Mouse (Mus musculus) thymus, postnatal 36 days (tissue): ENCODE measurements around the gene Fam98c.
"Not testable (repeated sequence)": the region's sequence is repeated elsewhere in the genome, so short reads cannot be mapped to it uniquely, and the experiment has no call there.

Source experiments
- DNase-seq, 2 experiments: peaks; one replicate each; pipeline ENCODE4 v3.0.0; 2022; ENCODE audit warnings: mixed read lengths in 2 of 2

Gene Fam98c

DNA sequence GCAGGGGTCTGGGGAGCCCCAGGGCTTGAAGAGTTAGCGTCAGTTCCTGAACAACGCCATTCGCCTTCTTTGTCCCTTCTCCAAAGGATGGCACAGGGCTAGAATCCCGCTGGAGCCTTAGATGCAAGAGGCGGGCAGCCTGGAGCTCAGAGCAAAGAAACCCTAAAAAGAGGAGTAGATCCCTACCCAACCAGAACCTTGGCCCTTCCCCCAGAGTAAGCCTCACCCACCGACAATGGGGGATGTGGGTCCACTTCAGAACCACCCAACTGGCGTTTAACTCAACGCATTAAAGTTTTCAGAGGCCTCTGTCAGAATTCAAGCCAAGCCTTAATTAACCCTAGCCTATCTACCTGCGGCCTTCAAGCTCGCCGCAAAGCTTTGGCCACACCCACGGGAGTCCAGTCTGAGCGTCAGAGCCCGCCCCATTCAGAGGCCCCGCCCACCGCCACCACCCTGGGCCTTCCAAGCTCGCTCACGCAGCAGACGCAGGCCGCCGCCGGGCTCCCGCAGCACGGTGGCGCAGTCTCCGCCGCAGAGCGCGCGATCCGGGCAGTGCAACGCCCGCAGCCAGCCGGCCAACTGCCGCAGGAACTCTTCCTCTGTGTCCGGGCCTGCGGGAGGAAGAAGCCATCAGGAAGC, 717 bp downstream of the Fam98c start:
- DNase-seq = peak; percentile 85 to 88

DNA sequence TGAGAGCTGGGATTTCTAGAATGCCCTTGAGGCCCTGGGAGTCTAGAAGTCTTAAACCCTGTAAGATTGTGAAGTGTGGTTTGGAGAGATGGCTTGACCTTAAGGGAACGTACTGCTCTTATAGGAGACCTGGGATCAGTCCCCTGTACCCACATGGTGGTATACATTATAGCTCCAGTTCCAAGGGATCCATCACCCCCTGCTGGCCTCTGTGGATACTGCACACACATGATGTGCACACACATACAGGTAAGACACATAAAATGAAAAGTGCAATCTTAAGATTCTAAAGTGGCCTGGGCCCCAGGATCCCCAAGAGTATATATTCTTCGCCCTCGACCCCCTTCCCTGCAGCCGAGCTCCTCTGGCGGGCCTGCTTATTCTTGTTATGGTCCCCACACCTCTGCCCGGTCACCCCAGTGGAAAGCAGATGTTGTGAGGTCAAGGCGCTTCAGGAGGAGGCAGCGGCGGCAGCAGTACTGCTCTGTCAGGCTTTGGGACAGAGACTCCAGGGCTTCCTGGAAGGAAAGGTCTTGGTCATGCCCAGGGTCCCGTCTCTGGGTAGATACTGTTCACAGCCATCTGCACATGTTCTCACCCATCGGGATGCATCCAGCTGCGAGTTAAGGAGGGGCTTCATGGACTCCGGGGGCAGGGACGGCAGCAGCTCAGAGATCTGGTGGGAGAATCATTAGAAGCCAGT, 1.9 kb downstream of the Fam98c start:
- DNase-seq = no peak

DNA sequence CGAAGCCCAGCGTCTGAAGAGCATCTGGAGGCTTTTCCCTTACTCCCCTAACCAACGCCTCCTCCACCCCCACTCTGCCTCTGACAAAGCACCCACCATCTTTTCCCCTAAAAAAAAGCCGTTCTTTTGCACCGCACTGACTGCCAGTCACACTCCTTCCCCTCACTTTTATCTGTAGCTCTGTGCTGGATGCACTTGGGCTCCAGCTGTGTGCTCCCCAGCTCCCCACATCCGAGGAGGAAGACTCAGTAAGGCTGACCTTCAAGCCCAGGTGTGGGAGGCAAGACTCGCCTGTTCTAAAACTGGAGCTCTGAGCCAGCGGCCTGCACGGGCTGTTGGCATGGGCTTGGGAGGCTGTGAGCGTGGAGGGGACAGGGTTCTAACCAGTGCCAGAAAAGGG, 4.5 kb downstream of the Fam98c start:
- peak in 1 of 2 experiments; percentile 56 for DNase-seq

GRCm38 (mm10) chr7:29148771-29149170, 7.3 kb downstream of the Fam98c start:
- DNase-seq = no peak

DNA sequence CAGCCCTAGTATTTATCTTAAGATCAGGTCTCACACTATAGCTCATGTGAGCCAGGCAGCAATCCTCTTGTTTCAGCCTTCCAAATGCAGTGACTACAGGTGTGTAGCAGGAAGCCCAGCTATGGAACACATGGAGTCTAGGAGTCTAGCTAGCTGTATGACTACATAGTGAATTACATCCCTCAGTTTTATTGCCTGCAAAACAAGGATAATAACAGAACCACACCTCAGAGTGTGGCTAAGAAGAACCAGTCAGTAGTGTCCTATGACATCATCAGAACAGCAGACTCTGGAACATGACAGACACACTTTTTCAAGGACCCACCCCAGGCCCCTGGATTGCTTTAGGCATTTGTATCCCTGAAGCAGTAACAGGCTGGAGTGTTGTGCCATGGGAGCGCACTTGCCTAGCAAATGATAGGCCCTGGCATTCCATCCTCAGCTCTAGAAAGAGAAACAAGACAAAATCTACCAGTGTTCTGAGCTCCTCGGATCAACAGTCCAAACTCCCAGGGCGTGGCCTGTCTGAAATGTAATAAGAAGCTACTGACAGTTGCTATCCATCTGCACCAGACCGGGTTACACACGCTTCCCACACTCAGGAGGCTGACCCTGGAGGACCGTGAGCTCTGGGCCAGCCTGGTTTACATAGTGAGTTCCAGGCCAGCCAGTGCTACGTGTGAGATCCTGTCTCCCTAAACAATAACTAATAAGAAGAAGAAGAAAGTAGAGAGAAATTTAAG, 9.2 kb downstream of the Fam98c start:
- no peak for DNase-seq

DNA sequence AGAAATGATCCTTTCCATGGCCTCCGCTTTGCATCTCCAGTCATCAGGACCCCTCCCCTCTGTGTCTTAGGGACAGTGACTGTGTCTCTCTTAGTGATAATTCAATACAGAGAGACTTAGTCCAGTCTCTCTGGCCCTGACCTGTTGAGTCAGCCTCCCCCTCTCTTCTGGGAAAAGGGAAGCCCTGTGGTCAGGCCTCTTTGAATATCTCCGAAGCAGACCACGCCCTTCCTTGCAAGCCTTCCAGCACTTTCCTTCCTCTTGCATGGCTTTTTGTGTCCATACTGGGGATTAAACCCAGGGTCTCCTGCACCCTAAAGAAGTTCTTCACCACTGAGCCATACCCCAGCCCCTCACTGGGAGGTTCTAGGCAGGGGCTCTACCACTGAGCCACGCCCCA, 12.0 kb downstream of the Fam98c start:
- DNase-seq = no peak

GRCm38 (mm10) chr7:29141416-29141815, 14.6 kb downstream of the Fam98c start:
- peak; percentile 47 to 72 for DNase-seq

DNA sequence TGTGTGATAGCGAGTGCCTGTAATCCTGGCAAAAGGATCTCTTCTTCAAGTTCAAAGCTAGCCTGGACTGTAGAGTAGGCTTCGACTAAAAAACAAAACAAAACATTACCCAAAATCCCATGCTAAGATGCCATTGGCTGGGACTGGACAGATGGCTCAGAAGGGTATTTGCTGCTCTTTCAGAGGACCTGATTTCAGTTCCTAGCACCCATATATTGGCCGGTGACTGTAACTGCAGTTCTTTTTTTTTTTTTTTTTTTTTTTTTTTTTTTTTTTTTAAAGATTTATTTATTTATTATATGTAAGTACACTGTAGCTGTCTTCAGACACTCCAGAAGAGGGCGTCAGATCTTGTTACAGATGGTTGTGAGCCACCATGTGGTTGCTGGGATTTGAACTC, 16.8 kb downstream of the Fam98c start:
- DNase-seq = not testable (repeated sequence)

DNA sequence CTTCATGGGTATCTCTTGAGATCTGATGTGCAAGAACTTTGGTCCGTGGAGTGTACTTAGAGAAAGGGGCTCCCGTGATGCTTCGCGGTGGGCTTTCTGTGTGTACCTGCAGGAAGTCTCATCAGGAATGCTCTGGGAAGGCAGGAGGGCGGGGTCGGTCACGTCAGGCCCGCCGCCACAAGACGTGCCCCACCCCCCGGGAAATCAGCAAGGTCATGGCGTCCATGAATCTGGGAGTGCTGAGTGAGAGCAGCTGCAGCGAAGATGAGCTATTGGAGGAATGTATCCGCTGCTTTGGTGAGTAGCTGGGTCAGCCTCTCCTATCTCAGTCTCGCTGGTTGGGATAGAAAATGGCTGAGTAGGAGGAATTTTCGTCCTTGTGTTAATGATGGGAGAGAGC, 18.6 kb downstream of the Fam98c start:
- no peak for DNase-seq

GRCm38 (mm10) chr7:29134693-29135386, 21.2 kb downstream of the Fam98c start, which contains the start of gene Rasgrp4:
Gene Rasgrp4 (plus strand): TSS chr7:29134851.
- peak; percentile 86 to 93 for DNase-seq

DNA sequence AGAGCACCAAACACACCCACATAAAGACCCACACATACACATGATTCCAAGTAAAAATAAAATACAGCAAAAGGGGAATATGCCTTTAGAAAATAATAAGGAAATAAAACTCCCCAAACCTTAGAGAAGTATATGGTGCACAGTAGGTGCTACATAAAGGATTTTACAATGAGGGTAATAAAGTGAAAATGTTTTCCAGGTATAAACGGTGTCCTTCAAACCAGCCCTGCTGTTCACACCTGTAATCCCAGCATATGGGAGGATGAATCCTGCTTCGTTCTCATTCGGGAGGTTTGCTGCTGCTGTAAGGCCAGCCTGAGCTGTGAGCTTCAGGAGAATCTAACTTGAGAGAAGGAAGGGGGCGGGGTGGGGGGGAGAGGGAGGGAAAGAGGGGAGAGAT, 21.8 kb downstream of the Fam98c start:
- DNase-seq = no peak

GRCm38 (mm10) chr7:29128725-29129124, 27.3 kb downstream of the Fam98c start:
- no peak for DNase-seq

DNA sequence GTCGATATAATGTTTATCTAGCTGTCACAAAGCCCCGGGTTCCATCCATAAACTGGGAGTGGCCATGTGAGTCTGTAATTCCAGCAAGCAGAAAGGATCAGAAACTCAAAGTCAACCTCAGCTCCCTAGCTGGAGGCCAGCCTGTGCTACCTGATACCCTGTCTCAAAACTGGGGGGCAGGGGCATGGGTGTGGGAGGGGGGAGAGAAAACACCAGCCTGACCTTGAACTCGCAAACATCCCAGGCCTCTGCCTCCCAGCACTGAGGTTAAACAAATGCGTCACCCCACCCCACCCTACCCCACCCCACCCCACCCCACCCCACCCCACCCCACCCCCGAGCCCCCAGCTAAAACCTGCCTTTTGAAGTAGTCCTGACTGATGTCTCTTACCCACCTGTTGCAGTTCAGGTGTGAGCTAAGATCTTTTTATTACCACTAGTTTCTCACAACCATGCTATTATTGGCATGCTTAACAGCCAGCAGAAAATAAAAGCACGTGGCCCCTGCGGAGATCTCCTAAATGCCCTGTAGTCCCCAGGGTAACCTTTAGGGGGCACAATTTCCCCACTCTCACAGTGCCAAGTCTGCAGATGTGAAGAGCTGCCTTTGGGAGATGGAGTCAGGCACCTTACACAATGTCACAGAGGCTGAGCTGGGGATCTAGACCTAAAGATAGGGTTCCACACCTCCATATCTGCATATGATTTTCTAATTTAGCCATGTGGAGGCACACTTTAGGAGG, 29.7 kb downstream of the Fam98c start:
- peak; percentile 79 to 83 for DNase-seq

DNA sequence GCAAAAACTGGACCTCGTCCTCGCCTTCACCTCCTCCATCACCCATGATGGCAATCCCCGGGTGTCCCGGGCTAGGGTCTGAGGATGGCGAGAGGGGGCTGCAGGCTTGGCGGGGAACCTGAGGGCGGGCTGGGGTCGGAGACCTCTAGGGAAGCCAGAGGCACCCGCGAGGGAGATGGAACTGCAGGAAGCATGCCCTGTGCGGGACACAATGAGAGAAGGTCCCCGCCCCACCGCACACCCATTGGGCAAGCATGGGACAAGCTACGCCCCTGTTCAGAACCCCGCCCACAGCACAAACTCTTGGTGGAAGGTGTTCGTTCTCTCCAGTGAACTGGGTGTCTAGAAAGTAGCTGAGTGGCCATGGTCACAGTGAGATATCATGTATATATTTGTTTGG, 31.1 kb downstream of the Fam98c start, which contains the start of gene Ryr1:
TSS of gene Ryr1 (minus strand) at position 210 of the 400 bp plus-strand sequence.
- peak; percentile 56 to 74 for DNase-seq

GRCm38 (mm10) chr7:29123531-29124358, 32.3 kb downstream of the Fam98c start:
- no peak for DNase-seq

DNA sequence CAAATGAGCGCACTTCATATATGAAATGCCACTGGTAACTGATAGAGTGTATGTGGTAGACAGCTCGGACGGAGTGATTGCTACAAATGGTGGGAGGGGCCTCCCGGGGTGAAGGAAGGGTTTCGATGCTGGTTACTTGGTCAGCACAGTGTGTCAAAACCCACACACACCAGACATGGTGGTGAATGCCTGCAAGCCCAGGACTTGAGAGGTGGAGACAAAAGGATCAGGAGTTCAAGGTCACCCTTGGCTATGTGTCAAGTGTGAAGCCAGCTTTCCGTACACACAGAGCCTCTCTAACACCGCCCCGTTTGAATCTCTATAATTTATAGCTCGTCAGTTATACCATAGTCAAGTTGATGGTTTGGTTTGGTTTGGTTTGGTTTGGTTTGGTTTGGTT, 33.2 kb downstream of the Fam98c start:
- no peak for DNase-seq

DNA sequence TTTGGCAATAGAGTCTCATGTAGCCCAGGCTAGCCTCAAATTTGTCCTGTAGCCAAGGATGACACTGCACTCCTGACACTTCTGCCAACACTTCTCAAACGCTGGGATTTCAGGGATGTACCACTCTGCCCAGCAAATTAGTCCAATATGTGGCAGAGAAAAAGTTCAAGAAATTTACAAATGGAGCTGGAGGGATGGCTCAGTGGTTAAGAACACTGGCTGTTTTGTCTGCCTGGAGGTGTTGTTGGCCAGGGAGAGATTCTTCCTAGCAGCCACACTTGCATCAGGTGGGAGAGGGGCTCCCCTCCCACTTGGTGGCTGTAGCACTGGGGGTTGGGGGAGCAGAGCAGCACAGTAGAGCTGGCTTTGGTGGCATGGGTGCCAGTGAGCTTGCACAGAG, 36.5 kb downstream of the Fam98c start:
- no peak for DNase-seq

DNA sequence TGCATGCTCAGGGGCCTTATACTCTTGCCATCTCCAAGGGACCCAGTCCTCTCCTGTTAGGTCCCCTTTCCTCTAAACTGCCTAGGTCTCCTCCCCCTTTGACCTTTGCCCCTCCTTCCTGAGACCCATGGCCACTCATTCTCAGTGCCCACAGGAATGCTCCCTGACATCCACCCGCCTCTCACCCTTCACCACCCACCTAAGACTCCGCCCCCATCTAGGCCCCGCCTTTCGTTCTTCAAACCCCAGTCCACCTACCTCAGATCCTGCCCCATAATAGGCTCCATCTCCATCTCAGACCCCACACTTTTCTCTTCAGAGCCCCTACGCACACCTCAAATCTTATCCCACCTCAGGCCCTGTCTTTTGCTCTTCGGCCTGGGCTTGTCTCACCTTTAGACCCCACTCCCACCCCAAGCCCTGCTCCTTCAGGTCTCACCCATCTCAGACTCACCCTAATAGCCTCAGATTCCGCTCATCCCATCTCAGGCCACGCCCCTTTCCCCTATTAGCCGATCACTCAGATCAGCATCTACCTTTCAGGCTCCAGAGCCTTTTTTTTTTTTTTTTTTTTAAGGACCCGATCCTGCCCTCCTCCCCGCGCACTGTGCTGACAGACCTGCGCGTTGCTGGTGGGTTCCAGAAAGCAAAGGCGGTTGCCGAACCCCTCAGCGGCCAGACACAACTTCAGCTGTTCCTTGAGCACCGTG, 37.7 kb downstream of the Fam98c start:
- DNase-seq = no peak

DNA sequence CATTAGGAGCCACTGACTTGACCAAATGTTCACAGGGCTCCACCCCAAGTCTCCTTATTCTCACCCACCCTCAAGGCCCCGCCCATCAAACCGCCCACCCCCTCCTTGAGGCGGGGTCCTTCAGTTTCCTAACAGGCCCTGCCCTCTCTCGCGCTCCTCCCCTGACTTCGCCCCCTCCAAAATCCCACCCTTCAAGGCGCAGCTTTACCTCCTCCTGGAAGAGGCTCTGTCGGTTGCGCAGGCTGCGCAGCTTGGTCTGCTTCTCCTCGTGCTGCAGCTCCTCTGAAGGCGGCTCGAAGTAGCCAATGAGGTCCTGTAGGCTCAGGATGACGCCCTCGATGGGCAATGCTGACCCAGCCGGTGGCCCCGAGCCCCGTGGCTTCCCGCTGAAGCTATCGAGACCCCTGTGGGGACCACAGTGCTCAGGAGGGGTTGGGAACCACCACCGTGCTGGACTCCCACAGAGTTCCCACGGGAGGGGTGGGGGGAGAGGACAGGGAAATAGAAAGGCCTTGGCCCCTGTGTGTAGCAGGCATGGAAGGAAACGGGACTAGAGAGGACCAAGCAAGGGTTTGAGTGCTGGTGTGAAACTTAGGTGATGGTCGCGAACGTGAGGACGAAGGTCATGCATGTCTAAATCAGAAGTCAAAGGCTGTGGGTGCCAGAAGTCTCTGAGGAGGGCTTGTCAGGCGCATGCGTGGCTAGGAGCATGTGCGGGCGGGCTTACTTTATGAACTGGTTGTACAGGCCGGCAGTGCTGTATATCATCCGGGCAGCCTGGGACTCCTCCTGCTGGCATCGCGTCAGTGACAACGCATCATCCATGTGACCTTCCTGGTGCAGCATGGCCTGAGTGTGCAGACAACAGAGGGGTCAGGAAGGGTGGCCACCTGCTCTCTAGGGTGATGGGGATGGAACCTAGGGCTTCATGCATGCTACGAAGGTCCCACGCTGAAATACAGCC, 46.8 kb downstream of the Fam98c start:
- peak; percentile 51 to 64 for DNase-seq
